In genomic region chr15:36373481-36373880, GRCm38 (mm10) we compare ENCODE assay signal across 7 mouse cellular contexts.
DNase-seq lines count a peak whose midpoint lies in the region; ATAC-seq lines count a peak whose summit lies in the region.

No protein-coding gene starts in this region.

- no peaks in the 10 kb centered on the region for H3K36me3 ChIP-seq in megakaryocyte, embryonic 14.5 days (replicated peaks; ENCODE audit: low read length)
- no peaks in the 10 kb centered on the region for H3K36me3 ChIP-seq in stomach, embryonic 16.5 days (ENCODE audit: control insufficient read depth, insufficient read depth, low read length)
- no peaks in the 10 kb centered on the region for H3K36me3 ChIP-seq in forebrain, embryonic 16.5 days (ENCODE audit: control insufficient read depth, insufficient read depth)

- peak overlapping the region; percentile 90 for H3K27ac ChIP-seq in stomach, embryonic 16.5 days (ENCODE audit: low read length)
- H3K27ac ChIP-seq in forebrain, embryonic 16.5 days (ENCODE audit: low read length), result no peak overlapping the region

- H3K4me3 ChIP-seq in megakaryocyte, embryonic 14.5 days (replicated peaks), result peak overlapping the region; percentile 14
- H3K4me3 ChIP-seq in stomach, embryonic 16.5 days (replicated peaks; ENCODE audit: low read length), result no peak overlapping the region
- no peak overlapping the region for H3K4me3 ChIP-seq in forebrain, embryonic 16.5 days (replicated peaks; ENCODE audit: low read length)

- no peak overlapping the region for H3K4me2 ChIP-seq in stomach, embryonic 16.5 days (ENCODE audit: low read depth, low read length)
- no peak overlapping the region for H3K4me2 ChIP-seq in forebrain, embryonic 16.5 days (ENCODE audit: low read length)

- 55% methylated on average over 3 of the region's 3 CpGs for WGBS in stomach, embryonic 16.5 days
- WGBS in forebrain, embryonic 16.5 days, result 30% methylated on average over 3 of the region's 3 CpGs

- peak; percentile 49 to 67 for DNase-seq in kidney, postnatal 25 days
- DNase-seq in layer of hippocampus, postnatal 25 days (ENCODE audit: extremely low spot score in 1 of 2, low spot score in 1 of 2), result no peak

- peaks cover 22% of the 10 kb centered on the region for H3K27me3 ChIP-seq in megakaryocyte, embryonic 14.5 days (replicated peaks)
- H3K27me3 ChIP-seq in stomach, embryonic 16.5 days (ENCODE audit: control insufficient read depth, insufficient read depth, low read length), result no peaks in the 10 kb centered on the region
- no peaks in the 10 kb centered on the region for H3K27me3 ChIP-seq in forebrain, embryonic 16.5 days (replicated peaks; ENCODE audit: control insufficient read depth, insufficient read depth, low read length)

- peaks cover 15% of the 10 kb centered on the region for H3K9me3 ChIP-seq in megakaryocyte, embryonic 14.5 days
- no peaks in the 10 kb centered on the region for H3K9me3 ChIP-seq in stomach, embryonic 16.5 days (replicated peaks; ENCODE audit: control insufficient read depth, low read length)
- no peaks in the 10 kb centered on the region for H3K9me3 ChIP-seq in forebrain, embryonic 16.5 days (ENCODE audit: control insufficient read depth, low read length)

- ATAC-seq in megakaryocyte, adult 5-6 weeks (ENCODE audit: poor library complexity, severe bottlenecking), result no peak
- peak; percentile 78 for ATAC-seq in granulocyte monocyte progenitor cell, adult 5-6 weeks (replicated peaks; ENCODE audit: poor library complexity, severe bottlenecking)
- no peak for ATAC-seq in stomach, embryonic 16.5 days (ENCODE audit: insufficient read depth, low FRiP score)
- ATAC-seq in forebrain, embryonic 16.5 days, result no peak

- H3K9ac ChIP-seq in stomach, embryonic 16.5 days (ENCODE audit: low read length), result no peak overlapping the region
- H3K9ac ChIP-seq in forebrain, embryonic 16.5 days (replicated peaks; ENCODE audit: low read depth, low read length), result no peak overlapping the region

- peaks cover 34% of the 10 kb centered on the region for H3K4me1 ChIP-seq in megakaryocyte, embryonic 14.5 days
- H3K4me1 ChIP-seq in stomach, embryonic 16.5 days (ENCODE audit: control insufficient read depth, insufficient read depth, low read length), result peaks cover 14% of the 10 kb centered on the region
- H3K4me1 ChIP-seq in forebrain, embryonic 16.5 days (replicated peaks; ENCODE audit: control insufficient read depth, insufficient read depth, low read length), result peaks cover 12% of the 10 kb centered on the region

Comparison
In these comparisons a context has a peak if more than half of its experiments do, and no peak if none do; other contexts are left out.
1. DNase-seq: peak in kidney, postnatal 25 days (2 of 2); none in layer of hippocampus, postnatal 25 days (0 of 2).